Mouse (Mus musculus): ENCODE results near the gene Ski.

GRCm38 (mm10) chr4:155228461-155228860 lies 6.1 kb upstream of the Ski start:
- TF ChIP-seq POLR2A (IDR thresholded peaks at IDR 0.05; ENCODE audit: insufficient read depth, low read depth, low read length): no peak
- no peak for TF ChIP-seq CTCF (IDR thresholded peaks at IDR 0.05)

Data from heart, adult 2 months (tissue).